Mouse (Mus musculus) megakaryocyte progenitor cell, adult 5-6 weeks (primary cell): ENCODE measurements around the gene Zfp414. TPM values are rescaled to one million over a fixed set of nuclear protein-coding genes. Genes with fewer than 3 reads are reported as not detected.

Source experiments
- ATAC-seq: replicated peaks from 2 replicates; pipeline ENCODE4 v1.8.0; 2016; ENCODE audit warnings: mild to moderate bottlenecking, moderate TSS enrichment, inconsistent platforms; ENCODE audit not compliant: poor library complexity
- total RNA-seq, 2 experiments: library from RNA; stranded (forward) in 1 of 2; stranded (reverse) in 1 of 2; fragments of 157-497, 149-512 nt in 1 of 2; fragments of 200-1000 nt in 1 of 2; gene quantifications; 2 replicates each; pipeline versions ENCODE4 v1.2.3 to v1.2.4; 2015 to 2017

The Zfp414 gene
- total RNA-seq, 2 experiments from 2014 or later, result 15.0 to 48.9 TPM

DNA sequence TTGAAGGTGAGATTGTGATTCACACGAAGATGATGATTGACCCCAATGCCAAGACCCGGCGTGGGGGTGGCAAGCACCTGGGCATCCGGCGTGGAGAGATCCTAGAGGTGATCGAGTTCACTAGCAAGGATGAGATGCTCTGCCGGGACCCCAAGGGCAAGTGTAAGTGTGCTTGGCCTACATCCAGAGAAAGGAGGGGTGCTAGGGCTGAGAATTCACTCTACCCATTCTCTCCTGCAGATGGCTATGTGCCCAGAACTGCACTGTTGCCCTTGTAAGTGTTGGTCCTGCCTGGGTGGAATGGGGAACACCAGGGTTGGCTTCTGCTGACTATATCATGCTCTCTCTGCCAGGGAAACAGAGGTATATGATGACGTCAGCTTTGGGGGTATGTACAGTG, 16.2 kb downstream of the Zfp414 start:
- no peak for ATAC-seq

DNA sequence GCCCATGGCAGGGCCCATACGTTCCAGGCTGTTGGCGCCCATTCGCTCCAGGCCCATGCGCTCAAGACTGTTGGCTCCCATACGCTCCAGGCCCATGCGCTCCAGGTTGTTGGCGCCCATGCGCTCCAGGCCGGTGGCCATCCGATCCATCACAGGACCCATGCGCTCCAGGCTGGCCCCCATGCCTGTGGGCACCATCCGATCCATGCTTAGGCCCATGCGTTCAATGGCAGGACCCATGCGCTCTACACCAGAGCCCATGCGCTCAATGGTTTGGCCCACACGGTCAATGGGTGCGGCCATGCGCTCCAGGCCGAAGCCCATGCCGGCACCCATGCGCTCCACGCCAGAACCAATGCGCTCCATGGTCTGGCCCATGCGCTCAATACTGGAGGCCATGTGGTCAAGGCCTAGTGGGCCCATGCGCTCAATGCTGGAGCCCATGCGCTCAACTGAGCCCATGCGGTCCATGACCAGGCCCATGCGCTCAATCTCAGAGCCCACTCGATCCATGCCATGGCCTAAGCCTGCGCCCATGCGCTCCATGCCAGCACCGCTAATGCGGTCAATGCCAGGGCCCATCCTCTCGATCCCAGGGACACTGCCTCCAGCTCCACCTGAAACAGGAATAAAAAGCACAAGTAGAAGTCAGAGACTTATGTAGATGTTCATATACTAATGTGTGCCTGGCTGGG, 21.0 kb downstream of the Zfp414 start:
- ATAC-seq, result no peak

DNA sequence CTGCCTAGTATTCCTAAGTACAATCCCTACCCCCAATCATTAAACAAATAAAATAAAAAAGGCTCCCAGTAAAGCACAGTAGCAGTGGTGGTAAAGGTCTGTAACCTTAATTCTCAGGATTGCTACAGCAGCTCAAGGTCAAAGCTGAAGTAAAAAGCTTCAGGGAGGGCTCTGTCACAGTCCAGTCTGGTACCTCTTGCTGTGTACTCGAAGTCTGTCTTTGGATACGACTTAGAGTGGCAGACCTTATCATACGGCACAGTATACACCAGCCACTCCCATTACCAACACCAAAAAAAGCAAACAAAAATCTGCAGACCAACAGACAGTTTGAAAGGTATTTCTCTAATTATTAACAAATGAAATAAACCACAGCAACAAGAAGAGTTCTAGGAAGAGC, 37.9 kb downstream of the Zfp414 start:
- ATAC-seq, result no peak

DNA sequence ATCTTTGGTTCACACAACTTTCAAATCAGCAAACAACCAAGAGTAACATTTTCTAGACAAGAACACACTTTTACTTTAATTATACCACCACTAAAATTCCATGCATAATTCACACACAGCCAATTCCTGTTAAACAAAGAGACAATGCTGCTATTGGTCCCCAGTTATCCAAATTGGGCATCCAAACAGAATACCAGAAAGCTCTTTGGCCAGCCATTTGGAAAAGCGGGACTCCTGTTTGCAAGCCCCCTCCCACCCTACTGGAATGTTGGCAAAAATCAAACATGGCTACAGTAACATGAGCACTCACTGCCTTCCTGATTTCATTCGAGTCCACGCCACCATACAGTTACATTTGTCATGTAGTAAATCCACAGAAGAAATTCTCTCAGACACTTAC, 40.8 kb downstream of the Zfp414 start:
- ATAC-seq, result no peak

DNA sequence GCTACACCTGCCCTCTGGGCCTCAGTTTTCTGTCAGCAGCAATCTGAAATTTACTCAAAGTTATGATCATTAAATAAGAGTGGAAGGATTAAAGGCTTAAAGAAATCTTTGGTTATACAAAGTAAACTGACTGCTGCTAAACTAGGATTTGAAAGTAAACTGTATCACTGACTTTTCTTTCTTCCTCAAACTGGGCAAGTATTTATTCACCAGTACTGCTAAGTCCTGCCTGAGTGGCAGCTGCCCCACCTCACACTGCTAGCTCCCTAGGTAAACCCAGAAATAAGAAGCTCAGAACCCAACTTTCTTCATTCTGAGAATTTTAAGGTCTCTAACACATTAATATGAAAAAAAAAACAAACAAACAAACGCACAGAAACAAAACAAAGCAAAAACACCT, 44.9 kb downstream of the Zfp414 start:
- no peak for ATAC-seq

DNA sequence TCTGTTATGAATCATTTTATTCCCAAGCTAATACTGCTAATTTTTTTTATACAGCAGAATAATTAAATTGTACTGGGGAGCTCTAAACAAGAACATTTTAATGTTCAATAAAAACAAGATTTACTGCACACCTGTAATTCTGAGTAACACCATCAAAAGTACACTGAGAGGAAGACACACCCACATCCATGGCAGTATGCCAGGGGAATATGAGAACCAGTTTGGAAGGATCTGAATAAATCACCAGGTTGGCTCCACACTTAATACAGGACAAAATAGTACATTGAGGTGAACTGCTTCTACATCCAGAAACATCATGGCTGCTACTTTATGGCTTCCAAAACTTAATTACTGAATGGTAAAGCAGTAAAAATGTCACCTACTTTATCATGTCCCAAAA, 46.6 kb downstream of the Zfp414 start:
- no peak for ATAC-seq

DNA sequence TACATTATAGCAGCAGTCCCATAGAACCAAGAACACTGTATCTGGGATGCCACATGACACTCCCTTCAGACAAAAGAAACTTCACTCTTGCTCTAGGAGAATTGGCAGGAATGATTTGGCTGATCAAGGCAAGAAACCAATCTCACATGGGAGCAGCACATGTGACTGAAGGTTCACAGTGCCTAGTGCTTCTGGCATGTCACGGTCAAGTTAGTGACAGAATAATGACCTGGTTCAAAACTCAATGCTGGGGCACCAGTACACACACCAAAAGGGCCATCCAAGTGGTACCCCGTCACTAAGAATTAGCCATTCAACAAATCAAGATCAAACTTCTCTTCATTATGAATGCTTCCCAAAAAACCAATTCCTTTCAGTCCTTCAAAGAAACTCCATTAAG, 47.2 kb downstream of the Zfp414 start:
- no peak for ATAC-seq

DNA sequence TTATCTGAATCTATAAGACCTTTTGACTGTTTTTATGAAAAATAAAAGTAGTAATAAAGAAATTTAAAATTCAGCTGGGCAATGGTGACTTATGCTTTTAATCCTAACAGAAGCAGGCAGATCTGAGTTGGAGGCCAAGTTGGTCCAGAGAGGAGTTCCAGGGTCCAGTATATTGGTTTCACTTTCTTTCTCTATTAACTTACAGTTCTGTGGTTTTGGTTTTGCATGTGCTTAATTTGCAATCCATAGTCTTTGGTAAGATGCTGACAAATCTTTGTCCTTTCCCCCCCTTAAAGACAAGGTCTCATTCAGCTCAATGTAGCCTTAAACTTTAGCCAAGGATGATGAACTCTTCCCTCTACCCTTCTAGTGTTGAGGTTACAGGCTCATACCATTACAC, 49.9 kb downstream of the Zfp414 start:
- peak; percentile 45 for ATAC-seq

Other genes starting within 250 kb of the Zfp414 start
- gene Zfp101, start 234.4 kb upstream of the Zfp414 start, total RNA-seq (2015), result 15.8 and 24.3 TPM in 2 replicates
- gene Zfp101, start 234.4 kb upstream of the Zfp414 start, total RNA-seq (2017), result 17.3 and 54.4 TPM in 2 replicates
- gene Actl9, start 196.2 kb upstream of the Zfp414 start, total RNA-seq (2015), result not detected in 2 replicates
- gene Actl9, start 196.2 kb upstream of the Zfp414 start, total RNA-seq (2017), result not detected in 2 replicates
- gene Adamts10, start 104.9 kb upstream of the Zfp414 start, total RNA-seq (2015), result 13.8 and 14.0 TPM in 2 replicates
- 18.5 and 20.6 TPM in 2 replicates for gene Adamts10, start 104.9 kb upstream of the Zfp414 start, total RNA-seq (2017)
- gene Myo1f, start 73.4 kb upstream of the Zfp414 start, total RNA-seq (2015), result 43.0 and 45.0 TPM in 2 replicates
- 96.4 and 121 TPM in 2 replicates for gene Myo1f, start 73.4 kb upstream of the Zfp414 start, total RNA-seq (2017)
- 39.0 and 43.7 TPM in 2 replicates for gene Pram1, start 9.0 kb downstream of the Zfp414 start, total RNA-seq (2015)
- gene Pram1, start 9.0 kb downstream of the Zfp414 start, total RNA-seq (2017), result 10.7 and 11.1 TPM in 2 replicates
- 496 and 582 TPM in 2 replicates for gene Hnrnpm, start 57.8 kb downstream of the Zfp414 start, total RNA-seq (2015)
- 298 and 344 TPM in 2 replicates for gene Hnrnpm, start 57.8 kb downstream of the Zfp414 start, total RNA-seq (2017)
- 36.3 and 38.8 TPM in 2 replicates for gene March2, start 89.6 kb downstream of the Zfp414 start, total RNA-seq (2015)
- gene March2, start 89.6 kb downstream of the Zfp414 start, total RNA-seq (2017), result 22.8 and 31.4 TPM in 2 replicates
- 75.7 and 89.0 TPM in 2 replicates for gene Rab11b, start 131.4 kb downstream of the Zfp414 start, total RNA-seq (2015)
- gene Rab11b, start 131.4 kb downstream of the Zfp414 start, total RNA-seq (2017), result 24.4 and 30.6 TPM in 2 replicates
- gene Angptl4, start 152.7 kb downstream of the Zfp414 start, total RNA-seq (2015), result 7.3 and 9.2 TPM in 2 replicates
- 8.4 and 9.7 TPM in 2 replicates for gene Angptl4, start 152.7 kb downstream of the Zfp414 start, total RNA-seq (2017)
- gene Kank3, start 181.4 kb downstream of the Zfp414 start, total RNA-seq (2015), result 9.6 and 12.7 TPM in 2 replicates
- gene Kank3, start 181.4 kb downstream of the Zfp414 start, total RNA-seq (2017), result 5.7 and 9.7 TPM in 2 replicates
- 1,132 and 1,209 TPM in 2 replicates for gene Rps28, start 195.5 kb downstream of the Zfp414 start, total RNA-seq (2015)
- 2,303 and 3,173 TPM in 2 replicates for gene Rps28, start 195.5 kb downstream of the Zfp414 start, total RNA-seq (2017)
- gene Ndufa7, start 195.5 kb downstream of the Zfp414 start, total RNA-seq (2015), result 161 and 174 TPM in 2 replicates
- 122 and 151 TPM in 2 replicates for gene Ndufa7, start 195.5 kb downstream of the Zfp414 start, total RNA-seq (2017)
- 31.3 and 37.7 TPM in 2 replicates for gene Cd320, start 214.0 kb downstream of the Zfp414 start, total RNA-seq (2015)
- gene Cd320, start 214.0 kb downstream of the Zfp414 start, total RNA-seq (2017), result 18.8 and 31.9 TPM in 2 replicates
- 2.2 TPM in 1 of 2 replicates, not detected in the other for gene Gm7029, start 244.7 kb downstream of the Zfp414 start, total RNA-seq (2015)
- gene Gm7029, start 244.7 kb downstream of the Zfp414 start, total RNA-seq (2017), result not detected in 2 replicates